Comparison of ENCODE assay signal across 9 mouse cellular contexts in the genomic region with DNA sequence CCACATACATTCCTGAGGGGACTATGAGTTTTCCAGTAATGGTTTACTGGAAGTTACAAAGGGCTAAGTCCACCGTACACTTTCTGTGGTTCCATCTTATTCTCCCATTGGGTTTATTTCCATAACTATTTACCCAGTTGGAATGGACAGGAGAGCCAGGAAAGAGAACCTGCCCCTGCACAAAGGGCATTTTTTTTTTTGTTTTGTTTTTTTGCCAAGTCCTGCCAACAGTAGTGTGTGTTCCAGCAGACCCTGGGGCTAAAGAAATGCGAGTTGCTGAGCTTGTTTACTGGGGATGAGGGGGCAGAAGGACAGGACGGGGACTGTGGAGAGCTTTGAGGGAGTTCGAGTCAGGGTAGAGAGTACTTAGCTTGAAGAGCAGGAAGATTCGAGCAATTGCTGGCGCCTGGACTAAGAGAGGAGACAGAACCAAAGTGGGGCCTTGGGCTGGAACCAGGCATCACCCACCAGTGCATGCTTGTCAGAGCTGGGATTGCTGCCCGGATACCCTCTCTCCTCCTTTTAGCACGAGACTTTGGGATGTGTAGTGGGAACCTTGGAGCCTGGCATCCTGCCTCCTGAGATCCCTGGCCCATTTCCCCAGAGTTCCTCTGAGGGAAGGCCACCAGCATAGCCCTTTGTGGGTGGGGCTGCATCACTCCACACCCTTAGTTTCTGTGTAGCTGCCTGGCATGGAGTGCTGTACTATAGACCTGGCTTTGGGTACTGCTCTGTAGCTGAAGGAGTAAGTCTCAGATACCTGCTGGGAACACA. TPM values are rescaled to one million over a fixed set of nuclear protein-coding genes. Genes with fewer than 3 reads are reported as not detected.
DNase-seq lines count a peak whose midpoint lies in the region; ATAC-seq and TF ChIP-seq lines count a peak whose summit lies in the region.
"Had no signal": no experiment of that assay in that cellular context is flagged by ENCODE, and none has a peak within 500 bp of the region (broad histone marks: within the 10 kb centered on the region; RNA-seq: fewer than 3 reads in every experiment).

No protein-coding gene starts in this region.

- WGBS in kidney, embryonic 14.5 days = 68% methylated on average over 8 of the region's 8 CpGs
- 48% methylated on average over 8 of the region's 8 CpGs for WGBS in liver, embryonic 13.5 days (ENCODE audit: insufficient replicate concordance)
- 68% methylated on average over 8 of the region's 8 CpGs for WGBS in stomach, postnatal 0 days

- no peaks in the 10 kb centered on the region for H3K27me3 ChIP-seq in kidney, embryonic 14.5 days (ENCODE audit: control insufficient read depth, insufficient read depth, low read length)
- no peaks in the 10 kb centered on the region for H3K27me3 ChIP-seq in liver, embryonic 13.5 days
- H3K27me3 ChIP-seq in stomach, postnatal 0 days (ENCODE audit: control insufficient read depth, insufficient read depth, low read length) = no peaks in the 10 kb centered on the region

- no peak overlapping the region for H3K4me2 ChIP-seq in kidney, embryonic 14.5 days (replicated peaks; ENCODE audit: low read depth, low read length)
- H3K4me2 ChIP-seq in liver, embryonic 13.5 days = peak overlapping the region; percentile 72
- no peak overlapping the region for H3K4me2 ChIP-seq in stomach, postnatal 0 days (replicated peaks; ENCODE audit: low read depth)

- no peaks in the 10 kb centered on the region for H3K4me1 ChIP-seq in kidney, embryonic 14.5 days (ENCODE audit: control insufficient read depth, insufficient read depth, low read length)
- H3K4me1 ChIP-seq in liver, embryonic 13.5 days (replicated peaks) = peaks cover 99% of the 10 kb centered on the region
- H3K4me1 ChIP-seq in stomach, postnatal 0 days (replicated peaks; ENCODE audit: control insufficient read depth, insufficient read depth) = 0 out of 2 replicates have a peak, but pooled peaks cover 2% of the 10 kb centered on the region

- H3K4me3 ChIP-seq in kidney, embryonic 14.5 days (ENCODE audit: low read length) = no peak overlapping the region
- H3K4me3 ChIP-seq in liver, embryonic 13.5 days (replicated peaks) = peak overlapping the region; percentile 52
- no peak overlapping the region for H3K4me3 ChIP-seq in stomach, postnatal 0 days (ENCODE audit: low read depth, low read length)

- H3K9me3 ChIP-seq in kidney, embryonic 14.5 days (ENCODE audit: control insufficient read depth, low read length) = no peaks in the 10 kb centered on the region
- H3K9me3 ChIP-seq in liver, embryonic 13.5 days (replicated peaks) = no peaks in the 10 kb centered on the region
- H3K9me3 ChIP-seq in stomach, postnatal 0 days (ENCODE audit: control insufficient read depth, low read length) = no peaks in the 10 kb centered on the region

- no peak for ATAC-seq in kidney, embryonic 14.5 days (ENCODE audit: low FRiP score, low TSS enrichment)
- peak; percentile 86 for ATAC-seq in liver, embryonic 13.5 days (ENCODE audit: low read depth)
- peak; percentile 57 for ATAC-seq in stomach, postnatal 0 days (ENCODE audit: low FRiP score, low TSS enrichment)

- no peak for TF ChIP-seq CTCF in stomach, postnatal 0 days (IDR thresholded peaks at IDR 0.05; ENCODE audit: low read depth)

- no peak overlapping the region for H3K9ac ChIP-seq in kidney, embryonic 14.5 days (ENCODE audit: low read depth, low read length)
- peak overlapping the region; percentile 81 for H3K9ac ChIP-seq in liver, embryonic 13.5 days
- H3K9ac ChIP-seq in stomach, postnatal 0 days (ENCODE audit: low read length) = no peak overlapping the region

- no peak overlapping the region for H3K27ac ChIP-seq in kidney, embryonic 14.5 days (ENCODE audit: low read depth, low read length)
- peak overlapping the region; percentile 100 for H3K27ac ChIP-seq in liver, embryonic 13.5 days
- peak overlapping the region; percentile 49; the same call in 1 of the 2 replicates for H3K27ac ChIP-seq in stomach, postnatal 0 days (replicated peaks)

- H3K36me3 ChIP-seq in kidney, embryonic 14.5 days (ENCODE audit: control insufficient read depth, insufficient read depth, low read length) = no peaks in the 10 kb centered on the region
- no peaks in the 10 kb centered on the region for H3K36me3 ChIP-seq in liver, embryonic 13.5 days
- no peaks in the 10 kb centered on the region for H3K36me3 ChIP-seq in stomach, postnatal 0 days (ENCODE audit: control insufficient read depth, insufficient read depth, low read length)

- peak; percentile 88 for DNase-seq in kidney, adult 11 months
- DNase-seq in cerebellum, adult 18-20 months = peak; percentile 16 to 22
- peak; percentile 20 to 33 for DNase-seq in frontal cortex, postnatal 14 days (ENCODE audit: low spot score in 2 of 2)
- DNase-seq in kidney, postnatal 14 days = peak; percentile 82
- no peak for DNase-seq in liver, embryonic 13.5 days
- peak; percentile 36 for DNase-seq in stomach, postnatal 0 days (ENCODE audit: low spot score)
- DNase-seq in gastrocnemius, adult 18-20 months (ENCODE audit: low spot score) = no peak

- TF ChIP-seq EP300 in stomach, postnatal 0 days (optimal IDR thresholded peaks at IDR 0.05) = no peak

RNA-seq across cellular contexts. Expression of gene Pcx, which starts 47.7 kb away (rescaled TPM):
- polyA plus RNA-seq in kidney, embryonic 14.5 days (2014; fragmentation: Nextera tagmentation; extraction: Ambion mirVana) = 10.0 and 16.7 TPM in 2 replicates
- polyA plus RNA-seq in liver, embryonic 13.5 days (2015; fragmentation: Nextera tagmentation; extraction: Ambion mirVana) = 31.4 and 35.1 TPM in 2 replicates
- polyA plus RNA-seq in stomach, postnatal 0 days (2015; fragmentation: Nextera tagmentation; extraction: Ambion mirVana) = 28.9 and 33.9 TPM in 2 replicates
- 100 to 1,000 TPM in 1 of 2 experiments, 10 to 100 TPM in 1; 57.4 to 111 TPM for total RNA-seq in gastrocnemius, adult 18-20 months (2021)

RNA-seq across cellular contexts. Expression of gene Lrfn4, which starts 57.5 kb away (rescaled TPM):
- polyA plus RNA-seq in kidney, embryonic 14.5 days (2014; fragmentation: Nextera tagmentation; extraction: Ambion mirVana) = 12.6 and 15.4 TPM in 2 replicates
- 0.43 and 0.59 TPM in 2 replicates for polyA plus RNA-seq in liver, embryonic 13.5 days (2015; fragmentation: Nextera tagmentation; extraction: Ambion mirVana)
- 4.3 and 5.0 TPM in 2 replicates for polyA plus RNA-seq in stomach, postnatal 0 days (2015; fragmentation: Nextera tagmentation; extraction: Ambion mirVana)
- total RNA-seq in gastrocnemius, adult 18-20 months (2021) = 1 to 10 TPM in 1 of 2 experiments, under 1 TPM in 1; 0.94 to 1.2 TPM

RNA-seq across cellular contexts. Expression of gene 2010003K11Rik, which starts 59.6 kb away (rescaled TPM):
- polyA plus RNA-seq in kidney, embryonic 14.5 days (2014; fragmentation: Nextera tagmentation; extraction: Ambion mirVana) = not detected in 2 replicates
- polyA plus RNA-seq in liver, embryonic 13.5 days (2015; fragmentation: Nextera tagmentation; extraction: Ambion mirVana) = not detected in 2 replicates
- 0.74 and 1.5 TPM in 2 replicates for polyA plus RNA-seq in stomach, postnatal 0 days (2015; fragmentation: Nextera tagmentation; extraction: Ambion mirVana)
- total RNA-seq in gastrocnemius, adult 18-20 months (2021) = not detected
- total RNA-seq: ES-E14 had no signal

Comparison
In these comparisons a context has a peak if more than half of its experiments do, and no peak if none do; other contexts are left out.
1. DNase-seq: peak in kidney, adult 11 months (single experiment), cerebellum, adult 18-20 months (2 of 2), frontal cortex, postnatal 14 days (2 of 2), kidney, postnatal 14 days (single experiment) and stomach, postnatal 0 days (single experiment); none in liver, embryonic 13.5 days (single experiment) and gastrocnemius, adult 18-20 months (single experiment).